Mouse (Mus musculus) C3H10T1/2 (cell line): Measurements from ENCODE around the gene Evi5l. TPM values are rescaled to one million over a fixed set of nuclear protein-coding genes. Genes with fewer than 3 reads are reported as not detected.

Experiments used
- polyA plus RNA-seq, 2 experiments: library from polyadenylated mRNA; unstranded; fragments of >200 nt; fragmentation: generic; extraction: Trizol; gene quantifications; one replicate each; pipeline ENCODE4 v1.2.1; 2012; ENCODE audit warnings: missing spikeins in 2 of 2

Evi5l gene
- polyA plus RNA-seq = 10 to 100 TPM in 1 of 2 experiments, 1 to 10 TPM in 1; 7.0 to 27.1 TPM

DNA sequence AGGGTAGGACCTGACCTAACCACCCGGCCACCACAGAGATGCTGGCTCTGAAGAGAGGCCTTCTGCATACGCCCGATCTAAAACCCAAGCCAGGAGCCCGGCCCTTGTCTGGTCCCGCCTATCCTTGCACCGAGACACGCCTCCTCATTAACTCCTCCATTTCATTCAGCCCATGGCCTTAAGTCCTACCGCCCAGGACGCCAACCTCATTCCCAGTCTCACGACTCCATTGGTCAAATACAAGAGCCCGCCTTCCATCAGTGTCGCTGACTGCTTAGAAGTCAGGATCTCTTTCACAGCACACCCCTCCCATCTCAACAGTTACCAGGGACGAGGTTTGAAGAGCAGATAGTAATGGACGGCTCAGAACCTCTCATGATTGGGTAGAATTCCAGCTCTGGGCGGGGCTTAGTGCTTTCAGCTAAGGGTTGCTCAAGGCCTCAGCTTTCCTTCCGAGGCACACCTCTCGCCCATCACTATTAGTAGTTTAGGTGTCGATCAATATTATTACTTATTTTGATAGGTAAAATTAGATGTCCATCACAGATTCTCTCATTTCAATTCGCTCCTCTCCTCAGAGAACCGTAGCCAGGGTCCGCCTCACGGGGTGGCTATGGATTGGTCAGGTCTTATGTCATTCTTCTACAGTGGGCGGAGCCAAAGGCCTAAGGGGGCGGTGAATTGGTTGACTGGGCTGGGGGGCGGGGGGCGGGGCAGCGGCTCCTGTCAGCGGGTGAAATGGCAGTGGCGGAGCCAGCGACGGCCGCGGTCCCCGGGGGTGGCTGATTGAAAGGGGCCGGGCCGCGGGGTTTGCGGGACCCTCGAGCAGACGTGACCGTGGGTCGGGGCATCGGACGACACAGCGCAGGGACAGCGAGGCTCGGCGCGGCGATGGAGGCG is at the start of gene Evi5l:
Gene Evi5l (plus strand): TSS at position 716 of the 900 bp plus-strand sequence.

GRCm38 (mm10) chr8:4133798-4134197 is 32.6 kb upstream of the Evi5l start, which contains the start of gene Cd209g:
Gene Cd209g (plus strand): TSS chr8:4134098.

DNA sequence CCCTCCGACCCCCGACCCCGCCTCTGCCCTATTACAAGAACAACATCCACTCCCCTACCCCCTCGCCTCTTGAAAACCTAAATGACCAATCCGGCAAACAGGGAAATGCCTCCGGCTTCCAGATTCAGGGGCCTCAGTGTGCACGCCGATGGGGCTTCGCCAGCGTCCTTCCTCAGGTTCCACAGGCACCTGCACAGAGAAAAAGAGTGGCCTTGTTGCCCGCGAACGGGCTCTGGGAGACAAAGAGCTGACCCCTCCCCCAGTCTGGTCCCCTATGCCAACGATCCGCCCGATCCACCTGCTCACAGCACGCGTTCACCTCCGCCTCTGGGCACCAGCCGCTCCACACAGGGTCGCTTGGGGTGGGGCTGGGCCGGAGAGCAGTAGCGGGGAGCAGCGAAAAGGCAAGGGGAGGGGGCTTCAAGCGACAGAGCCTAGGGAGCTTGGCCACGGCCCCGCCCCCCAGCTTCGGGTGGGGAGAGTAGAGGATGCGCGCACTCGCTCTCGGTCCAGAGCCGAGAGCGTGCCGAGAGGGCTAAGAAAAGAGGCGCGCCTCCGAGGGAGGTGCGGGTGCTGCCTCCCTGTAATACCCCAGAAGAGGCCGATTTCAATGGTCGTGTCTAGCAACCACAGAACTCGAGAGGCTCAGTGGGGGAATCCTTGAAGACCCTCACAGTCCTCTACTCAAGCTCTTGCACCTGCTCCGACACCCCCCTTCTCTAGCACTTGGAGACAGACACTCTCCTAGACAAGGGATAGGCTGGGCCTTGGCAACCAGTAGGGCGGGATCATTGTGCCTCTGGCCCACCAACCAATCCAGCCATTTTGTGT is 50.6 kb downstream of the Evi5l start, which contains the start of gene Prr36:
Gene Prr36 (minus strand): TSS at position 669 of the 831 bp plus-strand sequence.

DNA sequence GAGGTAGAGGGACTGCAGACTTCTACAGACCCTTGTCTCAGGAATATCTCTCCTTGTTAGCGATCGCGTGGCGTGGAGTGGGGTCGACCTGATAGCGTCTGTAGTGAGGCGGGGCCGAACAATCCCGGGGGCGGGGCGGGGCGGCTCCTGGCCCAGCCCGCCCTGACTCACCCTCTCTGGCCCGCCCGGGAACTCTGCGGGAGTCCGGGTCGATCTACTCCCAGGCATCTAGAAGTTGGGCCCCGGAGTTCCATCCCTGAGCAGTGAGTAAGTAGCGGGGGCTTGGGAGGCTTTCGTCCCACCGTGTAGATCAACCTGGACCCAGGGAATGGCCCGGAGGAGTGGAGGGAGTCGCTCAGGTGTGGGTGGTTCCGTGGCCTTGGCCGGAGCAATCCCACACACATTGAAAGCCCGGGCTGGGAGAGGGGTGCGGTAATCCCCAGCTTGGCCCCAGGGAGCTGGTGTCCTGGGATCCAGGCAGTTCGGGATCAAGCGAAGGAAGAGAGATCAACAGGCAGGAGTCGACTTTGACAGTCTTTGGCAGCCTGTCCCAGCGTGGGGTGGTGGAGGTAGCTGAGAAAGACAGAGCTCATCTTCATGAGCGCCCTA is 60.5 kb downstream of the Evi5l start, which contains the start of gene Lrrc8e:
Gene Lrrc8e (plus strand): TSS at position 89 of the 609 bp plus-strand sequence.

DNA sequence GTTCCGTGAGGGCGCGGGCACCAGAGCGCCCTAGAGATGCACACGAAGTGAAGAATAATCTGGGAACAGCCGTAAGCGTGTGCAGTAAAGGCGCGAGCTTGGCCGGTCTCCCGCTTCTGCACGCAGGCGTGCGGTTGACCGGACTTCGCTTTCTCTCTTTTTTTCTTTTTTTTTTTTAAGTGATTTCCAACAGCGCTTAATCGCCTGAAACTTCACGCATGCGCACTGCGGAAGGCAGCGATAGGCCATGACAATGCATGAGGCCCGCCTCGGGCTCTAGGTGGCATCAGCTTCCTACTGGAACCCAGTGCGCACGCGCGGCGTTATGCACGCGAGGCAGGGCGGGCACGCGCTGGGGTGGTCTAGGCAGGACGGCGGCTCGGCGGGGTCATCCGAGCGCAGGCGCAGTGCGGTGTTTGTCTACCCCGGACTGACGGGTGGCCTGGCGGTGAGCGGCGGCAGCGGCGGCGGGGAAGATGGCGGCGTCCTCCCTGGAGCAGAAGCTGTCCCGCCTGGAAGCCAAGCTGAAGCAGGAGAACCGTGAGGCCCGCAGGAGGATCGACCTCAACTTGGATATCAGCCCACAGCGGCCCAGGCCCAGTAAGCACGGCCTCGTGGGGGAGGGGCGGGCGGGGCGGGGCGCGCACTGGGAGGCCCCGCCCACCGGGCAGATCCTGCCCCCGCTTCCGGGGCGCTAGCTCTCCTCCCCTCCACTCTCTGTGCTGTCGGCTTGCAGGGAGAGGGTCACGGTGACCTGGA is 72.2 kb downstream of the Evi5l start, which contains the start of the genes Map2k7 and Gm49320:
Gene Map2k7 (plus strand): TSS at position 307 of the 759 bp plus-strand sequence.
Gene Gm49320 (plus strand): TSS at position 432 of the 759 bp plus-strand sequence.

DNA sequence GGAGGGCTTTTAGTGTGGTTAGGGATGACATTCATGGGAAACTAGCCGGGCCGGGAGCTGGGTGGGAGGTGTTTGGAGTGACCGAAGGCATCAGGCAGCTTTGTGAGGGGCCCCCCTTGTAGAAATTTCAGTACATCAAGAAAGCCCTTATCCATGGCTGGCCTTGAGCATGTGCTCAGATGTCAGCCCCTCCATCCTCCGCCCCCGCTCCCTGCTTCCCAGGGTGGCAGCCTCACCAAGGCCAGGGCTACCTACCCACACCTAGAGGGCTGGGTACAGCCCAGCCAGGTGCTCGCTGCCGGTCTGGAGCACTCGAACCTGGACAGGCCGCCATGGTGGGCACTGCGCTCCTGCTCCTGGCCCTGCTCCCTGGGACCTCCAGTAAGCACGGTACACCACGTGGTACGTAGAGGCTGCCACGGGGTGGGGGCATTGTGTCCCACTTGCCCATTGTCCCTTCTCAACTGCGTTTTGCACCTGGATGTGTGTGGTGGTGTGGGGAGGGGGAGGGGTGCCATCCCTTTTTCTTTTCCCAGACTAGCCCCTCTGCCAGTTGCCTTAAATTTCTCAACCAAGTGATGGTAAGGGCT is 81.7 kb downstream of the Evi5l start, which contains the start of gene Tgfbr3l:
Gene Tgfbr3l (plus strand): TSS at position 264 of the 590 bp plus-strand sequence.

DNA sequence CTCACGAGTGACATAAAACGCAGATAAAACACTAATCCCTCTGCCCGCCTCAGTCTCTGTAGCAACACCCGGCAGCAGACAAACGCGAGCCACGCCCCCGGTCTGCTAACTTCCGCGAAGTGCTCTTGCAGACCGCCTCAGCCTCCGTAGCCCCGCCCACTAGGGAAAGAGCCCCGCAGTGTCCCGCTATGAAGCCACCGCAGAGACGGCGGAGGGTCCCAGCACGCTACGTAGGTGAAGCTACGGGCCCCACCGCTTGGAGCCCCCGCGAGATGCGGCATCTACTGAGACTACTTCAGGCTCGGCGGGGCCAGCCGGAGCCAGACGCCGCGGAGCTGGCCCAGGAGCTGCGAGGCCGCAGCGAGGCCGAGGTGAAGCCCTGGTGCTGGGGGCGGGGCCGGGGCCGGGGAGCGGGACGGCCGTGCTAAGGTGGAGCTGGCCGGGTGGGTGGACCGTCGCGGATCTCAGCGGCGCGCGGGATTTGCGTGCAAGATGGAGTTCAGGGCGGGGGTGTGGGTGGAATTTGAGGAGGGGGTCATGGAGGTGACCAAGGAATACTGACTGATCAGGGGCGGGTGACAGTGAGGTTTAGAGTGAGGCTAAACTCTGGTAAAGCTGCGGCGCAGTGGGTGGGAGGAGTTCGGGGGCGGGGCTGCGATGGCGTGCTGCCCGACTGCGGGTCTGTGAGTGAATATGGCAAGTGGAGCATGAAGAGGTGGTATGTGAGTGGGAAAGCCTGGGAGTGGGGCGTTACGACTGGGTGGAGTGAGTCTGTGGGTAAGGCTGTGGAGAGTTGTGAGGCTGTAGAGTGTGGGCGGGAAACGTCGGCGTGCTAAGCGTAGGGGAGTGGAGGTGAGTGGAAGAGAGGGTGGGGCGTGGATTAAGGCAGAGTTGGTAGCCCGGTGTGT is 86.8 kb downstream of the Evi5l start, which contains the start of gene Snapc2:
Gene Snapc2 (plus strand): TSS at position 147 of the 908 bp plus-strand sequence.

DNA sequence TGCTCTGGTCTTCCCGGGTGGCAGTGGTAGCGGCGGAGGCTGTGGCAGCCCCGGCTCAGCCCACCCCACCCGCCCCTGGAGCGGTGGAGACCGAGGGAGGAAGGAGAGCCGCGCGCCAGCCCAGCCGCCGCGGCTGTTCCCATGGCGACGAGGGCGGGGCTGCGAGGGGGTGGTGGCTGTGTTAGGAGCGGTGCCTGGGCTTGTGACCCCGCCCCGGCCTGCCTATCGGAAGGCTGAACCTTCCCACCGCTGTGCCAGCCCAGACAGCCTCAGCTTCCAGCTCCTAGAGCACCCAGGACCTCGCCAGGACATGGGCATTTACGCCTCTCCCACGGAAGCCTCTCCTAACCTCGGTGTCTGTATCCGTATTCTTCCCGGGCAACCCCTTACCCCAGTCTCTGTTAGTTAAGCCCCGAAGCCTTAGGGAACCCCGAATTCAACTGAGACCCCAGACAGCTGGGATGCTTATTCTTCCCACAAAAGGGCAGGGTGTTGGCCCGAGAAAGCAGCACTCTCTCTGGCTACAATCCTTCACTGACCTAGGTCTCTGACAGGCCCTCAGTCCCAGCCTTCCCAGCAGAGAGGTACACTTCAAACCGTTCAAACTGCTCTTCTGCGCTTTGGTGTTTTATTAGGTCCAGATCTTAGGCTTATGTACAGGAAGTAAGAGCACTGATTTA is 92.9 kb downstream of the Evi5l start, which contains the start of gene Ctxn1:
Gene Ctxn1 (minus strand): TSS at position 150 of the 680 bp plus-strand sequence.

Other genes starting within 250 kb of the Evi5l start
- gene Cd209b, start 239.7 kb upstream of the Evi5l start, polyA plus RNA-seq = not detected
- under 1 TPM; 0.02 to 0.05 TPM for gene Cd209c, start 211.8 kb upstream of the Evi5l start, polyA plus RNA-seq
- gene Cd209f, start 60.7 kb upstream of the Evi5l start, polyA plus RNA-seq = not detected
- not detected for gene Cd209g, start 32.5 kb upstream of the Evi5l start, polyA plus RNA-seq
- gene Prr36, start 50.9 kb downstream of the Evi5l start, polyA plus RNA-seq = under 1 TPM; 0.02 to 0.20 TPM
- gene Lrrc8e, start 60.3 kb downstream of the Evi5l start, polyA plus RNA-seq = 1 to 10 TPM; 1.4 to 2.5 TPM
- gene Map2k7, start 72.2 kb downstream of the Evi5l start, polyA plus RNA-seq = 10 to 100 TPM; 12.4 to 29.1 TPM
- gene Gm49320, start 72.3 kb downstream of the Evi5l start, polyA plus RNA-seq = under 1 TPM; 0.02 to 0.73 TPM
- gene Tgfbr3l, start 81.6 kb downstream of the Evi5l start, polyA plus RNA-seq = 1 to 10 TPM in 1 of 2 experiments, under 1 TPM in 1; 0.40 to 6.6 TPM
- gene Snapc2, start 86.5 kb downstream of the Evi5l start, polyA plus RNA-seq = 10 to 100 TPM; 52.6 to 62.2 TPM
- 10 to 100 TPM; 46.2 to 69.6 TPM for gene Ctxn1, start 92.7 kb downstream of the Evi5l start, polyA plus RNA-seq
- 10 to 100 TPM in 1 of 2 experiments, 1 to 10 TPM in 1; 9.3 to 42.5 TPM for gene Timm44, start 109.3 kb downstream of the Evi5l start, polyA plus RNA-seq
- gene Ccl25, start 158.6 kb downstream of the Evi5l start, polyA plus RNA-seq = 10 to 100 TPM in 1 of 2 experiments, 1 to 10 TPM in 1; 2.7 to 12.2 TPM
- gene Elavl1, start 158.8 kb downstream of the Evi5l start, polyA plus RNA-seq = 10 to 100 TPM; 18.1 to 38.4 TPM